In the genomic region with DNA sequence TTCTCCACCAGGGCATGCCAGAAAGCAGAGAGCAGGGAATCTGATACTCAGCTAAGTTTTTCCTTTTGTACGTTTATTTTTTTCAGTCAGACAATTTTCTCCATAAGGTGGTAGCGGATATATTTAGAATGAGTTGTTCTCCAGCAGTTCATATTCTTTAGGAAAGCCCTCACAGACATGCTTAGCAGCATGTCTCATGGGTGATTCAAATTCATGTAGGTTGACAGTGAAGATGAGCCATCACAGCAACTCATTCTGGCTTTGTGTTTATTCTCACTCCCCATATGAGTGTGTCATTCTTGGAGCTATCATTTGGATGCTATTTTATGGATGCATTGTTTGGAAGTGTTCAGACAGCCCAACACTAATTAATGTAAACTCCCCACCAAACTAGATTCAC, we compare ENCODE assay signal across 29 mouse cellular contexts.
"Had no signal": no experiment of that assay in that cellular context is flagged by ENCODE, and none has a peak within 500 bp of the region (broad histone marks: within the 10 kb centered on the region; RNA-seq: fewer than 3 reads in every experiment).

No protein-coding gene starts in this region.

- H3K27me3 ChIP-seq: embryonic facial prominence, embryonic 12.5 days; embryonic facial prominence, embryonic 13.5 days; embryonic facial prominence, embryonic 15.5 days; forebrain, embryonic 12.5 days; forebrain, embryonic 13.5 days; forebrain, embryonic 15.5 days had no signal

- ATAC-seq: forebrain, embryonic 13.5 days; forebrain, embryonic 14.5 days; forebrain, embryonic 15.5 days; forebrain, embryonic 16.5 days; forebrain, postnatal 0 days had no signal

- H3K4me3 ChIP-seq: embryonic facial prominence, embryonic 12.5 days; embryonic facial prominence, embryonic 13.5 days; embryonic facial prominence, embryonic 15.5 days; erythroblast, embryonic 14.5 days; forebrain, embryonic 10.5 days; forebrain, embryonic 12.5 days; forebrain, embryonic 13.5 days; forebrain, embryonic 15.5 days; gastrocnemius, adult 2 months; heart, adult 2 months; heart, embryonic 10.5 days had no signal

- H3K27ac ChIP-seq: embryonic facial prominence, embryonic 12.5 days; embryonic facial prominence, embryonic 13.5 days; embryonic facial prominence, embryonic 15.5 days; forebrain, embryonic 10.5 days; forebrain, embryonic 12.5 days; forebrain, embryonic 13.5 days; forebrain, embryonic 15.5 days; gastrocnemius, adult 2 months; heart, adult 2 months; heart, embryonic 10.5 days had no signal

- H3K36me3 ChIP-seq: embryonic facial prominence, embryonic 12.5 days; embryonic facial prominence, embryonic 13.5 days; embryonic facial prominence, embryonic 15.5 days; forebrain, embryonic 10.5 days; forebrain, embryonic 12.5 days; forebrain, embryonic 15.5 days; heart, embryonic 10.5 days had no signal

- H3K9ac ChIP-seq: embryonic facial prominence, embryonic 12.5 days; embryonic facial prominence, embryonic 13.5 days; embryonic facial prominence, embryonic 15.5 days; forebrain, embryonic 12.5 days; forebrain, embryonic 13.5 days; forebrain, embryonic 15.5 days; forebrain, postnatal 0 days had no signal

- H3K4me2 ChIP-seq: embryonic facial prominence, embryonic 12.5 days; embryonic facial prominence, embryonic 13.5 days; embryonic facial prominence, embryonic 15.5 days; forebrain, embryonic 12.5 days; forebrain, embryonic 13.5 days; forebrain, embryonic 15.5 days had no signal

- H3K9me3 ChIP-seq: embryonic facial prominence, embryonic 12.5 days; embryonic facial prominence, embryonic 13.5 days; embryonic facial prominence, embryonic 15.5 days; forebrain, embryonic 10.5 days; forebrain, embryonic 12.5 days; forebrain, embryonic 13.5 days; forebrain, embryonic 15.5 days; heart, embryonic 10.5 days had no signal

- H3K4me1 ChIP-seq: embryonic facial prominence, embryonic 12.5 days; embryonic facial prominence, embryonic 13.5 days; embryonic facial prominence, embryonic 15.5 days; forebrain, embryonic 10.5 days; forebrain, embryonic 12.5 days; forebrain, embryonic 13.5 days; forebrain, embryonic 15.5 days; heart, embryonic 10.5 days had no signal

- DNase-seq: cerebellum, adult 2 months; cerebellum, adult 8-10 months; cerebellum, adult 9-10 months; cerebellum, adult 9-11 months; cerebellum, postnatal 10 days; cerebellum, postnatal 14 days; cerebellum, postnatal 25 days; cerebellum, postnatal 36 days; embryo, embryonic 11 days; forebrain, postnatal 0 days; gastrocnemius, adult 2 months; gastrocnemius, postnatal 10 days; gastrocnemius, postnatal 14 days; gastrocnemius, postnatal 25 days; gastrocnemius, postnatal 36 days; heart, adult 11 months; heart, adult 18-20 months; heart, adult 2 months had no signal
